Mouse (Mus musculus) spleen, postnatal 14 days (tissue): Measurements from ENCODE around the gene Pepd.
"Not testable (repeated sequence)": the region's sequence is repeated elsewhere in the genome, so short reads cannot be mapped to it uniquely, and the experiment has no call there.

ENCODE experiments used
- DNase-seq, 2 experiments: peaks; one replicate each; pipeline ENCODE4 v3.0.0; 2021 to 2022; ENCODE audit warnings: low spot score in 2 of 2

The Pepd gene

GRCm38 (mm10) chr7:34932631-34933030, 20.5 kb downstream of the Pepd start:
- DNase-seq, result no peak

- no peak for DNase-seq
These were observed 21.0 kb downstream of the Pepd start for GRCm38 (mm10) chr7:34933142-34933541.

- no peak for DNase-seq
These were observed 24.2 kb downstream of the Pepd start for GRCm38 (mm10) chr7:34936347-34936746.

GRCm38 (mm10) chr7:34938636-34939261, 26.6 kb downstream of the Pepd start:
- DNase-seq, result no peak

GRCm38 (mm10) chr7:34939262-34939951, 27.2 kb downstream of the Pepd start:
- no peak for DNase-seq

- DNase-seq, result no peak
These were observed 27.8 kb downstream of the Pepd start for GRCm38 (mm10) chr7:34939952-34940312.

- DNase-seq, result no peak
These were observed 31.5 kb downstream of the Pepd start for GRCm38 (mm10) chr7:34943581-34944123.

GRCm38 (mm10) chr7:34946269-34946925, 34.2 kb downstream of the Pepd start:
- no peak for DNase-seq

- no peak for DNase-seq
These were observed 42.4 kb downstream of the Pepd start for GRCm38 (mm10) chr7:34954548-34954947.

GRCm38 (mm10) chr7:34955295-34955694, 43.1 kb downstream of the Pepd start:
- no peak for DNase-seq

GRCm38 (mm10) chr7:34957138-34957537, 45.0 kb downstream of the Pepd start:
- DNase-seq, result no peak

- no peak for DNase-seq
These were observed 51.9 kb downstream of the Pepd start for GRCm38 (mm10) chr7:34963889-34964645.

GRCm38 (mm10) chr7:34967362-34967761, 55.2 kb downstream of the Pepd start:
- DNase-seq, result no peak

GRCm38 (mm10) chr7:34968749-34969433, 56.7 kb downstream of the Pepd start:
- DNase-seq, result peak in 1 of 2 experiments; percentile 31

GRCm38 (mm10) chr7:34971826-34972225, 59.6 kb downstream of the Pepd start:
- DNase-seq, result no peak

GRCm38 (mm10) chr7:34972990-34973440, 60.8 kb downstream of the Pepd start:
- DNase-seq, result no peak

GRCm38 (mm10) chr7:34973877-34974276, 61.7 kb downstream of the Pepd start:
- DNase-seq, result no peak

- DNase-seq, result no peak
These were observed 63.7 kb downstream of the Pepd start for GRCm38 (mm10) chr7:34975913-34976312.

GRCm38 (mm10) chr7:34977403-34977802, 65.2 kb downstream of the Pepd start:
- DNase-seq, result no peak

- DNase-seq, result no peak
These were observed 69.6 kb downstream of the Pepd start for GRCm38 (mm10) chr7:34981803-34982202.

GRCm38 (mm10) chr7:34982372-34982771, 70.2 kb downstream of the Pepd start:
- not testable (repeated sequence) for DNase-seq
